Mouse (Mus musculus): ENCODE results near the gene Ugt1a1. TPM values are rescaled to one million over a fixed set of nuclear protein-coding genes. Genes with fewer than 3 reads are reported as not detected.

Ugt1a1 gene
- polyA plus RNA-seq, 1 experiment from 2014 or later = not detected

- H3K4me1 ChIP-seq (ENCODE audit: control insufficient read depth, insufficient read depth, low read length) = no peaks in the 10 kb centered on the region
- H3K4me3 ChIP-seq (ENCODE audit: low read depth, low read length) = no peak overlapping the region
- H3K27ac ChIP-seq (ENCODE audit: low read depth, low read length) = no peak overlapping the region
- H3K36me3 ChIP-seq (ENCODE audit: control insufficient read depth, insufficient read depth, low read length) = no peaks in the 10 kb centered on the region
- DNase-seq (ENCODE audit: low spot score, missing footprints) (no peak), ATAC-seq (ENCODE audit: low FRiP score) (no peak)
- WGBS = 78% methylated on average over 7 of the region's 7 CpGs
- H3K27me3 ChIP-seq (ENCODE audit: control insufficient read depth, insufficient read depth, low read length) = no peaks in the 10 kb centered on the region
- H3K9me3 ChIP-seq (ENCODE audit: control insufficient read depth, low read length) = peaks cover 96% of the 10 kb centered on the region
- H3K9ac ChIP-seq (ENCODE audit: low read length) = no peak overlapping the region
- H3K4me2 ChIP-seq = no peak overlapping the region
Measured at GRCm38 (mm10) chr1:88249596-88249995, 37.8 kb downstream of the Ugt1a1 start.

DNA sequence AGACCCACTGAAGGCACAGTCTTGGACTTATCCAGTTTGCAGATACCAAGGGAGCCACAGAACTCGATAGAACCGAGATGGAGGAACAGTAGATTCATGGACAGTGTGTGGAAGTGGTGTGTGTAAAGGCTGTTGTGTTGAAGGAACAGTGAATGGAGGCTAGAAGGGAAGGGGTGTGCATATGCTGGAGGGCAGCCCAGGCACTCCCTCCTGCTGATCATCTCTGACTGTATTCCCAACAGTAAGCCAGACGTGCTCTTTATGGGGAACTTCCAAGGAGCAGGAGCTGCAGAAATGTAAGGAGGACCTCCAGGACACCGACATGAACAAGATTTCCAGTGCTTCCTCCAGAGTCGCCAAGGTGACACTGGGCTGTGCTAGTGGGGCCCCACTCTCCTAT is 38.3 kb downstream of the Ugt1a1 start:
- Histone ChIP-seq H3K4me2 (no peak overlapping the region), H3K27ac (ENCODE audit: low read depth, low read length) (no peak overlapping the region), H3K4me1 (ENCODE audit: control insufficient read depth, insufficient read depth, low read length) (no peaks in the 10 kb centered on the region), H3K9ac (ENCODE audit: low read length) (no peak overlapping the region), H3K36me3 (ENCODE audit: control insufficient read depth, insufficient read depth, low read length) (no peaks in the 10 kb centered on the region), H3K9me3 (ENCODE audit: control insufficient read depth, low read length) (peaks cover 96% of the 10 kb centered on the region), H3K27me3 (ENCODE audit: control insufficient read depth, insufficient read depth, low read length) (no peaks in the 10 kb centered on the region), H3K4me3 (ENCODE audit: low read depth, low read length) (no peak overlapping the region)
- no peak for ATAC-seq (ENCODE audit: low FRiP score)
- DNase-seq (ENCODE audit: low spot score, missing footprints) = no peak
- 77% methylated on average over 5 of the region's 5 CpGs for WGBS

- Histone ChIP-seq H3K4me1 (ENCODE audit: control insufficient read depth, insufficient read depth, low read length) (no peaks in the 10 kb centered on the region), H3K9me3 (ENCODE audit: control insufficient read depth, low read length) (peaks cover 95% of the 10 kb centered on the region), H3K4me3 (ENCODE audit: low read depth, low read length) (no peak overlapping the region), H3K36me3 (ENCODE audit: control insufficient read depth, insufficient read depth, low read length) (no peaks in the 10 kb centered on the region), H3K27me3 (ENCODE audit: control insufficient read depth, insufficient read depth, low read length) (no peaks in the 10 kb centered on the region), H3K9ac (ENCODE audit: low read length) (no peak overlapping the region), H3K27ac (ENCODE audit: low read depth, low read length) (no peak overlapping the region), H3K4me2 (no peak overlapping the region)
- DNase-seq (ENCODE audit: low spot score, missing footprints) (no peak), ATAC-seq (ENCODE audit: low FRiP score) (no peak)
- 75% methylated on average over 8 of the region's 8 CpGs for WGBS
Measured at GRCm38 (mm10) chr1:88253106-88253505, 41.3 kb downstream of the Ugt1a1 start.

DNA sequence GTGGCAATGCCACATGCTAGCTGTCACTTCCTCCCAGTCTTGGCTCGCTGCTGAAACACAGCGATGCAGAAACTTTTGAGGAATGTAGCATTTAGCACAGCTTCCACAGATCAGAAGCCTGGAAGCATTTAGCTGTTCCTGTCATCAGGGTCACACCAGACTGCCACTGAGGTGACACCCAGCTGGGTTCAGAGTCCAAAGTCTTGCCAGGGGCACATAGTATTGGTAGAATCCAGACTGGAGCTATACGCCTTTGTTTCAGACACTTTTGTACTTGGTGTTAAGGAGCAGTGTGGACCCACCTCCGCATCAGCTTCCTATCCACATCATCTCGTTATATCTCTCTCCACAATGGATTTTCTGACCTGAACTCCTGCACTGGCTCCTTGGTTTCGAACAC is 41.8 kb downstream of the Ugt1a1 start:
- peaks cover 94% of the 10 kb centered on the region for H3K9me3 ChIP-seq (ENCODE audit: control insufficient read depth, low read length)
- H3K27ac ChIP-seq (ENCODE audit: low read depth, low read length) = no peak overlapping the region
- 72% methylated on average over 6 of the region's 6 CpGs for WGBS
- H3K4me3 ChIP-seq (ENCODE audit: low read depth, low read length) = no peak overlapping the region
- H3K36me3 ChIP-seq (ENCODE audit: control insufficient read depth, insufficient read depth, low read length) = no peaks in the 10 kb centered on the region
- H3K4me2 ChIP-seq = no peak overlapping the region
- no peak for ATAC-seq (ENCODE audit: low FRiP score)
- H3K27me3 ChIP-seq (ENCODE audit: control insufficient read depth, insufficient read depth, low read length) = no peaks in the 10 kb centered on the region
- DNase-seq (ENCODE audit: low spot score, missing footprints) = no peak
- no peak overlapping the region for H3K9ac ChIP-seq (ENCODE audit: low read length)
- no peaks in the 10 kb centered on the region for H3K4me1 ChIP-seq (ENCODE audit: control insufficient read depth, insufficient read depth, low read length)

- DNase-seq (ENCODE audit: low spot score, missing footprints) (no peak), ATAC-seq (ENCODE audit: low FRiP score) (no peak)
- no peak overlapping the region for H3K4me2 ChIP-seq
Measured at GRCm38 (mm10) chr1:88254793-88255465, 43.2 kb downstream of the Ugt1a1 start.

GRCm38 (mm10) chr1:88255466-88255857 is 43.7 kb downstream of the Ugt1a1 start:
- H3K4me2 ChIP-seq = no peak overlapping the region
- no peak overlapping the region for H3K4me3 ChIP-seq (ENCODE audit: low read depth, low read length)
- 63% methylated on average over 2 of the region's 2 CpGs for WGBS
- H3K27ac ChIP-seq (ENCODE audit: low read depth, low read length) = no peak overlapping the region
- ATAC-seq (ENCODE audit: low FRiP score) (0 out of 2 replicates have a peak, but pooled peaks have one; percentile 1), DNase-seq (ENCODE audit: low spot score, missing footprints) (no peak)
- no peaks in the 10 kb centered on the region for H3K27me3 ChIP-seq (ENCODE audit: control insufficient read depth, insufficient read depth, low read length)
- H3K9ac ChIP-seq (ENCODE audit: low read length) = no peak overlapping the region
- no peaks in the 10 kb centered on the region for H3K4me1 ChIP-seq (ENCODE audit: control insufficient read depth, insufficient read depth, low read length)
- H3K9me3 ChIP-seq (ENCODE audit: control insufficient read depth, low read length) = peaks cover 82% of the 10 kb centered on the region
- peaks cover 5% of the 10 kb centered on the region; the same call in 1 of the 2 replicates for H3K36me3 ChIP-seq (ENCODE audit: control insufficient read depth, insufficient read depth, low read length)

More at GRCm38 (mm10) chr1:88254793-88255465, 43.2 kb downstream of the Ugt1a1 start:
- Histone ChIP-seq H3K9me3 (ENCODE audit: control insufficient read depth, low read length) (peaks cover 83% of the 10 kb centered on the region), H3K4me3 (ENCODE audit: low read depth, low read length) (no peak overlapping the region), H3K4me1 (ENCODE audit: control insufficient read depth, insufficient read depth, low read length) (no peaks in the 10 kb centered on the region), H3K27ac (ENCODE audit: low read depth, low read length) (no peak overlapping the region), H3K27me3 (ENCODE audit: control insufficient read depth, insufficient read depth, low read length) (no peaks in the 10 kb centered on the region), H3K9ac (ENCODE audit: low read length) (no peak overlapping the region), H3K36me3 (ENCODE audit: control insufficient read depth, insufficient read depth, low read length) (peaks cover under 1% of the 10 kb centered on the region; the same call in 1 of the 2 replicates)
- WGBS = 89% methylated on average over 12 of the region's 12 CpGs

DNA sequence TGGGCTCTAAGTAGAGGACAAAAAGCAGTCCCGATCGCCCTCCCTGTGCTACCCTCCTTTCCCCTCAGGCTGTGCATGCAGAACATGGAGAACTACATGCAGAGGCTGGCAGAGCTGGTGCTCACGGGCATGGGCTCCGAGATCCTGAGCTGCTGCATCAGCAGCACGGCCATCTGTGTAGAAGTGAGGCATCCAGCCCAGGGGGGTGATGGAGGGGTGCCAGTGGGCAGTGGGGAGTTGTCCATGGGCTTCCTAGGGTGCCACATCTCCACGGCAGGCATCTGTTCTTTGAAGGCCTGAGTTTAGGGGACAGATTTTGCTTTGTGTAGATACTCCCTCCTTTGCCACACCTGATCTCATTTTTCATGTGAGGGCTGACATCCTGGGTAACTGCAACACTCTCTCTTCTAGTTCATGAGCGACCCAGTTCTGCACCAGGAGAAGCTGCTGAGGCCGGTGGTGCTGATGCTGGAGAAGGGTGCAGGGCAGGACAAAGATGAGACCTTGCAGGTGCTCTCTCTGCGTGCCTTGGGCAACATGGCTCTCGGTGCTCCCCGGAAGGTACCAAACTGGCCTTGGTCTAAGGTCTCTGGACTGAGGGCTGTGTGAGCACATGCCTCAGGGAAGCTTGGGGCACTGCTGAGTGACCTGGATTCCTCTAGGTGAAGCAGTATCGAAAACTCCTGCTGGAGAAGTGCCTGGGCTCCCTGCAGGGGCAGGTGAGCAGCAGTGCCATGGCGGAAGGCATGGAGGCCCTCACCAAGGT is 44.4 kb downstream of the Ugt1a1 start:
- ATAC-seq (ENCODE audit: low FRiP score) (no peak), DNase-seq (ENCODE audit: low spot score, missing footprints) (no peak)
- peaks cover 6% of the 10 kb centered on the region; the same call in 1 of the 2 replicates for H3K36me3 ChIP-seq (ENCODE audit: control insufficient read depth, insufficient read depth, low read length)
- no peaks in the 10 kb centered on the region for H3K4me1 ChIP-seq (ENCODE audit: control insufficient read depth, insufficient read depth, low read length)
- no peak overlapping the region for H3K27ac ChIP-seq (ENCODE audit: low read depth, low read length)
- peaks cover 75% of the 10 kb centered on the region for H3K9me3 ChIP-seq (ENCODE audit: control insufficient read depth, low read length)
- no peak overlapping the region for H3K4me2 ChIP-seq
- no peaks in the 10 kb centered on the region for H3K27me3 ChIP-seq (ENCODE audit: control insufficient read depth, insufficient read depth, low read length)
- no peak overlapping the region for H3K9ac ChIP-seq (ENCODE audit: low read length)
- WGBS = 80% methylated on average over 13 of the region's 13 CpGs
- H3K4me3 ChIP-seq (ENCODE audit: low read depth, low read length) = no peak overlapping the region

- Histone ChIP-seq H3K4me1 (ENCODE audit: control insufficient read depth, insufficient read depth, low read length) (no peaks in the 10 kb centered on the region), H3K9me3 (ENCODE audit: control insufficient read depth, low read length) (peaks cover 77% of the 10 kb centered on the region), H3K4me3 (ENCODE audit: low read depth, low read length) (no peak overlapping the region), H3K27me3 (ENCODE audit: control insufficient read depth, insufficient read depth, low read length) (no peaks in the 10 kb centered on the region), H3K9ac (ENCODE audit: low read length) (no peak overlapping the region), H3K27ac (ENCODE audit: low read depth, low read length) (no peak overlapping the region), H3K36me3 (ENCODE audit: control insufficient read depth, insufficient read depth, low read length) (peaks cover 13% of the 10 kb centered on the region), H3K4me2 (no peak overlapping the region)
- DNase-seq (ENCODE audit: low spot score, missing footprints) (no peak), ATAC-seq (ENCODE audit: low FRiP score) (no peak)
- WGBS = 82% methylated on average over 10 of the region's 10 CpGs
Measured at GRCm38 (mm10) chr1:88256886-88257663, 45.3 kb downstream of the Ugt1a1 start.

DNA sequence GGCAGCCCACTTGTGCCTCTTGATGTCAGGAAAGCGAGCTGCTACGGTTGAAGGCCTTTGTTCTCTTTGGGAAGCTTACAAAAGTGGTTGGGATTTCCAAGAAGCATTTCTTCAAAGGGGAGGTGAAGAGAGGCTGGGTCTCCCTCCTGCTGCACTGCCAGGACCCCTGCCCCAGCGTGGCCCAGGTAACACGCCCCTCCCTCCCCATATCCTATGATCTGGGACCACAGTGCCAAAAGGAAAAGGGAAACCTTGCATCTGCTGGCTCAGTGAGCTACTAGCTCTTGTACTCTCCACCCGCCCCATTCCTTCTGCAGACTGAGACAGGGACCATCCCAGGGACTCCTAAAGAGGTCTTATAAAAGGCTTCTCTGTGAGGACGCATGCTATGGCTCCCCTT is 45.9 kb downstream of the Ugt1a1 start:
- Histone ChIP-seq H3K27me3 (ENCODE audit: control insufficient read depth, insufficient read depth, low read length) (no peaks in the 10 kb centered on the region), H3K4me3 (ENCODE audit: low read depth, low read length) (no peak overlapping the region), H3K27ac (ENCODE audit: low read depth, low read length) (no peak overlapping the region), H3K4me2 (no peak overlapping the region), H3K36me3 (ENCODE audit: control insufficient read depth, insufficient read depth, low read length) (peaks cover 19% of the 10 kb centered on the region), H3K9ac (ENCODE audit: low read length) (no peak overlapping the region), H3K9me3 (ENCODE audit: control insufficient read depth, low read length) (peaks cover 71% of the 10 kb centered on the region), H3K4me1 (ENCODE audit: control insufficient read depth, insufficient read depth, low read length) (no peaks in the 10 kb centered on the region)
- ATAC-seq (ENCODE audit: low FRiP score) = no peak
- DNase-seq (ENCODE audit: low spot score, missing footprints) = no peak
- WGBS = 80% methylated on average over 6 of the region's 6 CpGs
